17 mouse cellular contexts compared by ENCODE assay signal in the genomic region with DNA sequence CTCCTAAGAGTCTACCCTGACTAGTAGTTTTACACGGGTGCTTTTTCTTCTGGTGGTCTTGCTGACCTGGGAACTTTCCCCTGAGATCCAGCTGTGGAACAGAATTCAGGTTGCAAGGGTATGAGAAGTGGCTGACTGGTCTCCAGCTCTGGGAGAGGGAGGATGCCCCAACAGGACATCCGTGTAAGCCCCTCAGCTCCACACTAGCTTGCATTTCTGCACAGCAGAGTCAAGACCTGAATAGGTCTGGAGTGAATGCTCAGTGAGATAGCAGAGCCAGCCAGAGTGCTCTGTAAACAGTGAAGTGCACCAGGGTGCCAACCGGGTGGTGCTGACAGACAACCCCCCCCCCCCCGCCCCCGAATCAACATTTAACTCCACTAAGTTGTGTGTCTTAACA. TPM values are rescaled to one million over a fixed set of nuclear protein-coding genes. Genes with fewer than 3 reads are reported as not detected.
DNase-seq lines count a peak whose midpoint lies in the region; ATAC-seq and TF ChIP-seq lines count a peak whose summit lies in the region.
"Had no signal": no experiment of that assay in that cellular context is flagged by ENCODE, and none has a peak within 500 bp of the region (broad histone marks: within the 10 kb centered on the region; RNA-seq: fewer than 3 reads in every experiment).

No protein-coding gene starts in this region.

- H3ac ChIP-seq in myocyte (ENCODE audit: control insufficient read depth, insufficient read length), result no peak overlapping the region

- no peak for TF ChIP-seq POLR2A in lung, adult 2 months (IDR thresholded peaks at IDR 0.05; ENCODE audit: borderline replicate concordance, extremely low read depth, low read depth, low read length)
- no peak for TF ChIP-seq POLR2A in myocyte (IDR thresholded peaks at IDR 0.05; ENCODE audit: insufficient read length, low read depth)

- no peak overlapping the region for H3K4me3 ChIP-seq in heart, embryonic 11.5 days (ENCODE audit: low read depth, low read length)
- H3K4me3 ChIP-seq in lung, adult 2 months (replicated peaks; ENCODE audit: extremely low read depth, low read depth, low read length), result no peak overlapping the region
- no peak overlapping the region for H3K4me3 ChIP-seq in liver, embryonic 11.5 days (ENCODE audit: low read depth, low read length)
- no peak overlapping the region for H3K4me3 ChIP-seq in myocyte
- no peak overlapping the region for H3K4me3 ChIP-seq in intestine, embryonic 16.5 days (ENCODE audit: low read length)
- no peak overlapping the region for H3K4me3 ChIP-seq in stomach, postnatal 0 days (ENCODE audit: low read depth, low read length)
- H3K4me3 ChIP-seq: embryonic facial prominence, embryonic 13.5 days; forebrain, embryonic 15.5 days; hindbrain, embryonic 15.5 days; intestine, embryonic 15.5 days; limb, embryonic 12.5 days; midbrain, embryonic 15.5 days had no signal

- peak overlapping the region; percentile 71 for H3K27ac ChIP-seq in heart, embryonic 11.5 days (ENCODE audit: low read depth, low read length)
- peak overlapping the region; percentile 47; the same call in 1 of the 2 replicates for H3K27ac ChIP-seq in liver, embryonic 11.5 days (ENCODE audit: low read depth, low read length)
- H3K27ac ChIP-seq in intestine, embryonic 16.5 days (ENCODE audit: low read length), result no peak overlapping the region
- no peak overlapping the region for H3K27ac ChIP-seq in stomach, postnatal 0 days (replicated peaks)
- H3K27ac ChIP-seq: embryonic facial prominence, embryonic 13.5 days; forebrain, embryonic 15.5 days; hindbrain, embryonic 15.5 days; intestine, embryonic 15.5 days; kidney, postnatal 0 days; limb, embryonic 12.5 days; macrophage; midbrain, embryonic 15.5 days had no signal

- ATAC-seq in heart, embryonic 11.5 days (replicated peaks; ENCODE audit: insufficient number of reproducible peaks, low FRiP score, low TSS enrichment), result peak; percentile 68
- peak; percentile 75 for ATAC-seq in liver, embryonic 11.5 days (replicated peaks; ENCODE audit: low FRiP score)
- no peak for ATAC-seq in intestine, embryonic 16.5 days
- ATAC-seq in stomach, postnatal 0 days (ENCODE audit: low FRiP score, low TSS enrichment), result no peak
- ATAC-seq: forebrain, embryonic 15.5 days; intestine, embryonic 15.5 days; midbrain, embryonic 15.5 days had no signal

- H3K79me2 ChIP-seq in myocyte (ENCODE audit: control insufficient read depth, insufficient read depth), result no peaks in the 10 kb centered on the region

- H3K9ac ChIP-seq in heart, embryonic 11.5 days (ENCODE audit: low read depth, low read length), result no peak overlapping the region
- H3K9ac ChIP-seq in liver, embryonic 11.5 days (ENCODE audit: low read depth, low read length), result no peak overlapping the region
- no peak overlapping the region for H3K9ac ChIP-seq in intestine, embryonic 16.5 days (ENCODE audit: low read depth, low read length)
- no peak overlapping the region for H3K9ac ChIP-seq in stomach, postnatal 0 days (ENCODE audit: low read length)
- H3K9ac ChIP-seq: embryonic facial prominence, embryonic 13.5 days; forebrain, embryonic 15.5 days; hindbrain, embryonic 15.5 days; intestine, embryonic 15.5 days; limb, embryonic 12.5 days; midbrain, embryonic 15.5 days had no signal

- intact Hi-C loops in heart, postnatal 14 days (cut with DNase I), result loop anchor here (5.0 kb wide), 3 partner anchors 84 to 224 kb away; partner anchors contain the start of gene Ptpn12

- H3K4me1 ChIP-seq in heart, embryonic 11.5 days (ENCODE audit: control insufficient read depth, insufficient read depth, low read length), result no peaks in the 10 kb centered on the region
- 0 out of 2 replicates have a peak, but pooled peaks cover under 1% of the 10 kb centered on the region for H3K4me1 ChIP-seq in lung, adult 2 months (ENCODE audit: control insufficient read depth, insufficient read depth, low read length)
- H3K4me1 ChIP-seq in liver, embryonic 11.5 days (replicated peaks; ENCODE audit: control insufficient read depth, insufficient read depth, low read length), result 0 out of 2 replicates have a peak, but pooled peaks cover 7% of the 10 kb centered on the region
- peaks cover 7% of the 10 kb centered on the region for H3K4me1 ChIP-seq in intestine, embryonic 16.5 days (ENCODE audit: control insufficient read depth, insufficient read depth, low read length)
- H3K4me1 ChIP-seq in stomach, postnatal 0 days (replicated peaks; ENCODE audit: control insufficient read depth, insufficient read depth), result no peaks in the 10 kb centered on the region
- H3K4me1 ChIP-seq: midbrain, embryonic 15.5 days had no signal

- no peaks in the 10 kb centered on the region for H3K27me3 ChIP-seq in heart, embryonic 11.5 days (ENCODE audit: control insufficient read depth, insufficient read depth, low read length)
- no peaks in the 10 kb centered on the region for H3K27me3 ChIP-seq in liver, embryonic 11.5 days (replicated peaks; ENCODE audit: control insufficient read depth, insufficient read depth, low read length)
- no peaks in the 10 kb centered on the region for H3K27me3 ChIP-seq in myocyte (ENCODE audit: control insufficient read depth, insufficient read depth, insufficient read length)
- no peaks in the 10 kb centered on the region for H3K27me3 ChIP-seq in intestine, embryonic 16.5 days (replicated peaks; ENCODE audit: control insufficient read depth, insufficient read depth, low read length)
- no peaks in the 10 kb centered on the region for H3K27me3 ChIP-seq in stomach, postnatal 0 days (ENCODE audit: control insufficient read depth, insufficient read depth, low read length)
- H3K27me3 ChIP-seq: embryonic facial prominence, embryonic 13.5 days; forebrain, embryonic 15.5 days; hindbrain, embryonic 15.5 days; intestine, embryonic 15.5 days; limb, embryonic 12.5 days; midbrain, embryonic 15.5 days had no signal

- no peak for TF ChIP-seq CTCF in lung, adult 2 months (IDR thresholded peaks at IDR 0.05; ENCODE audit: insufficient read depth, low read length)
- TF ChIP-seq CTCF in stomach, postnatal 0 days (IDR thresholded peaks at IDR 0.05; ENCODE audit: low read depth), result no peak

- H3K4me2 ChIP-seq in heart, embryonic 11.5 days, result peak overlapping the region; percentile 27
- H3K4me2 ChIP-seq in liver, embryonic 11.5 days, result peak overlapping the region; percentile 26
- peak overlapping the region; percentile 66 for H3K4me2 ChIP-seq in myocyte (ENCODE audit: low read depth)
- H3K4me2 ChIP-seq in intestine, embryonic 16.5 days (ENCODE audit: low read depth, low read length), result no peak overlapping the region
- no peak overlapping the region for H3K4me2 ChIP-seq in stomach, postnatal 0 days (replicated peaks; ENCODE audit: low read depth)
- H3K4me2 ChIP-seq: embryonic facial prominence, embryonic 13.5 days; forebrain, embryonic 15.5 days; hindbrain, embryonic 15.5 days; intestine, embryonic 15.5 days; limb, embryonic 12.5 days; midbrain, embryonic 15.5 days had no signal

- no peaks in the 10 kb centered on the region for H3K36me3 ChIP-seq in heart, embryonic 11.5 days (ENCODE audit: control insufficient read depth, insufficient read depth, low read length)
- no peaks in the 10 kb centered on the region for H3K36me3 ChIP-seq in liver, embryonic 11.5 days (ENCODE audit: control insufficient read depth, insufficient read depth, low read length)
- H3K36me3 ChIP-seq in myocyte (ENCODE audit: control insufficient read depth, insufficient read depth), result no peaks in the 10 kb centered on the region
- no peaks in the 10 kb centered on the region for H3K36me3 ChIP-seq in intestine, embryonic 16.5 days (ENCODE audit: control insufficient read depth, insufficient read depth, low read length)
- H3K36me3 ChIP-seq in stomach, postnatal 0 days (ENCODE audit: control insufficient read depth, insufficient read depth, low read length), result no peaks in the 10 kb centered on the region
- H3K36me3 ChIP-seq: embryonic facial prominence, embryonic 13.5 days; forebrain, embryonic 15.5 days; hindbrain, embryonic 15.5 days; intestine, embryonic 15.5 days; limb, embryonic 12.5 days; midbrain, embryonic 15.5 days had no signal

- H3K9me3 ChIP-seq in heart, embryonic 11.5 days (replicated peaks; ENCODE audit: control insufficient read depth, low read length), result no peaks in the 10 kb centered on the region
- H3K9me3 ChIP-seq in liver, embryonic 11.5 days (ENCODE audit: control insufficient read depth, low read length), result no peaks in the 10 kb centered on the region
- H3K9me3 ChIP-seq in intestine, embryonic 16.5 days (ENCODE audit: control insufficient read depth, low read length), result no peaks in the 10 kb centered on the region
- H3K9me3 ChIP-seq in stomach, postnatal 0 days (ENCODE audit: control insufficient read depth, low read length), result no peaks in the 10 kb centered on the region
- H3K9me3 ChIP-seq: embryonic facial prominence, embryonic 13.5 days; forebrain, embryonic 15.5 days; hindbrain, embryonic 15.5 days; intestine, embryonic 15.5 days; limb, embryonic 12.5 days; midbrain, embryonic 15.5 days had no signal

- no peak for TF ChIP-seq EP300 in stomach, postnatal 0 days (optimal IDR thresholded peaks at IDR 0.05)

- no peak for DNase-seq in heart, postnatal 14 days
- peak; percentile 23 for DNase-seq in lung, adult 2 months
- no peak for DNase-seq in lung, adult 18-20 months
- no peak for DNase-seq in liver, embryonic 11.5 days (ENCODE audit: low spot score)
- no peak for DNase-seq in stomach, postnatal 0 days (ENCODE audit: low spot score)
- DNase-seq: cerebellum, adult 11-12 months had no signal

- WGBS in heart, embryonic 11.5 days (ENCODE audit: insufficient replicate concordance), result 24% methylated on average over 5 of the region's 5 CpGs
- WGBS in lung, adult 2 months, result 44% methylated on average over 5 of the region's 5 CpGs
- 49% methylated on average over 5 of the region's 5 CpGs for WGBS in liver, embryonic 11.5 days
- WGBS in intestine, embryonic 16.5 days, result 42% methylated on average over 5 of the region's 5 CpGs
- WGBS in stomach, postnatal 0 days, result 29% methylated on average over 5 of the region's 5 CpGs

TF ChIP-seq in myocyte, 11 proteins besides CTCF, POLR2A, EP300 and RAD21:
- TF ChIP-seq CEBPB (IDR thresholded peaks at IDR 0.05; ENCODE audit: insufficient read depth, poor library complexity, severe bottlenecking), result no peak
- no peak for TF ChIP-seq TCF3 (IDR thresholded peaks at IDR 0.05; ENCODE audit: insufficient read length, low read depth)
- TF ChIP-seq E2F4 (IDR thresholded peaks at IDR 0.05; ENCODE audit: insufficient read depth), result no peak
- TF ChIP-seq TCF12 (IDR thresholded peaks at IDR 0.05; ENCODE audit: insufficient read depth, poor library complexity, severe bottlenecking), result no peak
- TF ChIP-seq MAX (IDR thresholded peaks at IDR 0.05; ENCODE audit: low read depth), result no peak
- no peak for TF ChIP-seq SRF (IDR thresholded peaks at IDR 0.05; ENCODE audit: control insufficient read depth, insufficient read length, low read depth)

RNA-seq across cellular contexts. Expression of gene Gsap, which starts 44.4 kb away (rescaled TPM):
- polyA plus RNA-seq in heart, embryonic 11.5 days (2014; fragmentation: Nextera tagmentation; extraction: Ambion mirVana), result 0.39 and 1.4 TPM in 2 replicates
- total RNA-seq in heart, postnatal 14 days (2021), result 1 to 10 TPM; 4.7 to 4.9 TPM
- 18.4 and 25.7 TPM in 2 replicates for polyA plus RNA-seq in lung, adult 2 months (2012; rRNA removed)
- 3.9 and 4.1 TPM in 2 replicates for polyA plus RNA-seq in liver, embryonic 11.5 days (2014; fragmentation: Nextera tagmentation; extraction: Ambion mirVana)
- 2.6 TPM for polyA plus RNA-seq in myocyte (2012; fragmentation: generic; extraction: Trizol)
- polyA plus RNA-seq in intestine, embryonic 16.5 days (2015; fragmentation: Nextera tagmentation; extraction: Ambion mirVana), result 2.0 TPM in 2 replicates
- 1.4 TPM in 2 replicates for polyA plus RNA-seq in stomach, postnatal 0 days (2015; fragmentation: Nextera tagmentation; extraction: Ambion mirVana)

Comparison
In these comparisons a context has a peak if more than half of its experiments do, and no peak if none do; other contexts are left out.
1. ATAC-seq: peak in heart, embryonic 11.5 days (single experiment) and liver, embryonic 11.5 days (single experiment); none in intestine, embryonic 16.5 days (single experiment) and stomach, postnatal 0 days (single experiment).
2. H3K27ac ChIP-seq: peak in heart, embryonic 11.5 days (single experiment) and liver, embryonic 11.5 days (single experiment); none in intestine, embryonic 16.5 days (single experiment) and stomach, postnatal 0 days (single experiment).
3. H3K4me2 ChIP-seq: peak in heart, embryonic 11.5 days (single experiment), liver, embryonic 11.5 days (single experiment) and myocyte (single experiment); none in intestine, embryonic 16.5 days (single experiment) and stomach, postnatal 0 days (single experiment).